Mouse (Mus musculus) ES-E14 (cell line): ENCODE results near the gene Fhit. TPM values are rescaled to one million over a fixed set of nuclear protein-coding genes. Genes with fewer than 3 reads are reported as not detected.

Source experiments
- DNase-seq: peaks from one replicate; pipeline ENCODE4 v3.0.0-alpha.2; 2013; ENCODE audit warnings: low read depth, low spot score
- H3K27ac ChIP-seq: 2 replicates; pipeline ENCODE4 v1.5.1; 2012; ENCODE audit warnings: low read depth, mild to moderate bottlenecking, low read length, moderate library complexity, mixed read lengths; ENCODE audit not compliant: poor library complexity, insufficient read depth, severe bottlenecking
- H3K36me3 ChIP-seq: 2 replicates; pipeline ENCODE4 v1.6.1; 2012; ENCODE audit warnings: mild to moderate bottlenecking, low read length, moderate library complexity, mixed read lengths; ENCODE audit not compliant: control insufficient read depth, poor library complexity, insufficient read depth, severe bottlenecking
- H3K4me1 ChIP-seq, 2 experiments: fragments of 150-350 bp in 1 of 2; sonication (generic) in 1 of 2; 2 replicates each; pipeline ENCODE4 v1.6.1; 2012; ENCODE audit warnings: low read length in 2 of 2, mild to moderate bottlenecking in 1 of 2, mixed read lengths in 1 of 2; ENCODE audit not compliant: control insufficient read depth in 2 of 2, insufficient read depth in 2 of 2, poor library complexity in 1 of 2
- H3K4me3 ChIP-seq, 2 experiments: fragments of 150-350 bp in 1 of 2; sonication (generic) in 1 of 2; 2 replicates each; pipeline ENCODE4 v1.5.1; 2012; ENCODE audit warnings: low read length in 2 of 2, low read depth in 1 of 2, mild to moderate bottlenecking in 1 of 2, mixed read lengths in 1 of 2; ENCODE audit not compliant: insufficient read depth in 1 of 2, poor library complexity in 1 of 2, severe bottlenecking in 1 of 2
- H3K9ac ChIP-seq: 2 replicates; pipeline ENCODE4 v1.6.1; 2012; ENCODE audit warnings: low read depth, mild to moderate bottlenecking, low read length, mixed read lengths; ENCODE audit not compliant: poor library complexity, insufficient read depth, severe bottlenecking
- H3K9me3 ChIP-seq: fragments of 150-350 bp; sonication (generic); 2 replicates; pipeline ENCODE4 v1.6.1; 2012; ENCODE audit warnings: low read depth, mild to moderate bottlenecking, low read length; ENCODE audit not compliant: control insufficient read depth, insufficient read depth
- CHD2 ChIP-seq: IDR thresholded peaks from 2 replicates; pipeline ENCODE4 v1.6.1; 2014; ENCODE audit warnings: mild to moderate bottlenecking, low read depth, low read length, inconsistent platforms
- HCFC1 ChIP-seq: IDR thresholded peaks from 2 replicates; pipeline ENCODE4 v1.6.1; 2012; ENCODE audit warnings: low read length, inconsistent platforms, borderline replicate concordance; ENCODE audit not compliant: insufficient read depth
- MAFK ChIP-seq: IDR thresholded peaks from 2 replicates; pipeline ENCODE4 v1.6.1; 2014; ENCODE audit warnings: mild to moderate bottlenecking, low read depth, low read length, inconsistent platforms; ENCODE audit not compliant: insufficient read depth
- ZC3H11A ChIP-seq: IDR thresholded peaks from 2 replicates; pipeline ENCODE4 v1.6.1; 2012; ENCODE audit warnings: low read depth, mild to moderate bottlenecking, inconsistent platforms, low read length, borderline replicate concordance
- ZNF384 ChIP-seq: IDR thresholded peaks from 2 replicates; pipeline ENCODE4 v1.6.1; 2012; ENCODE audit warnings: low read depth, low read length, inconsistent platforms
- in situ Hi-C, 2 experiments: fragments of 600-800 bp; cut with MboI; formaldehyde crosslinking; loops; one replicate each; pipeline ENCODE4 v1.15.1; 2025; ENCODE audit warnings: low sequenced_read_pairs in 2 of 2, inconsistent platforms in 1 of 2; ENCODE audit not compliant: unreplicated experiment in 2 of 2
- total RNA-seq: library from RNA; depleted of rRNA; stranded (reverse); fragments of 300-350 nt; gene quantifications from 2 replicates; pipeline ENCODE4 v1.2.3, GENCODE M21; 2012

Gene Fhit
- total RNA-seq, 1 experiment: 1.0 TPM

DNA sequence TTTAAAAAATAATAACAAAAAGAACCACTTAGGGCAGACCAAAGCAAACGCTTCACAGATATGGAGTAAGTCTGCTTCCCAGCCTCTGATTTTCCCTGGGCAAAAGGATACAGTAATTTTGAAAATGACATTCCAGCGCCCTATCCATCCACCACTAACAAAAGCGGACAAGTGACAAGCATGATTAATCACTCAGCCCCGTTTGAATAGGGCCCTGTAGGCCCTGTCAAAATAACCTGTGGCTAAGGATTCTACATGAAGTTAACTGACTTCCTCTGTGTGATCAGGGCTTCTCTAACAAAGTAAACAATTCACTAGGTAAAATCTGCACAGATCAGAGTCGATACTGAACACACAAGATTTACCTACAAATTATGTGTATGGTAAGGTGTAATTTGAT, 1012.0 kb downstream of the Fhit start:
- no peak overlapping the region for H3K27ac ChIP-seq
- in situ Hi-C loops: no loop called here
- no peak for DNase-seq
- no peak overlapping the region for H3K9ac ChIP-seq
- no peaks in the 10 kb centered on the region for H3K9me3 ChIP-seq
- TF ChIP-seq ZNF384 (no peak), ZC3H11A (no peak), HCFC1 (no peak), CHD2 (no peak), MAFK (no peak)
- no peaks in the 10 kb centered on the region for H3K4me1 ChIP-seq
- H3K4me3 ChIP-seq: no peak overlapping the region
- H3K36me3 ChIP-seq: no peaks in the 10 kb centered on the region

GRCm38 (mm10) chr14:10139311-10139710, 1022.5 kb downstream of the Fhit start:
- H3K4me3 ChIP-seq: no peak overlapping the region
- no peak for DNase-seq
- no peak for TF ChIP-seq ZNF384
- TF ChIP-seq MAFK: no peak
- in situ Hi-C loops: no loop called here
- no peak overlapping the region for H3K9ac ChIP-seq
- no peak overlapping the region for H3K27ac ChIP-seq
- H3K9me3 ChIP-seq: no peaks in the 10 kb centered on the region
- no peaks in the 10 kb centered on the region for H3K36me3 ChIP-seq
- 0 out of 4 replicates have a peak, but pooled peaks cover 0 to 1% of the 10 kb centered on the region in 2 experiments for H3K4me1 ChIP-seq

DNA sequence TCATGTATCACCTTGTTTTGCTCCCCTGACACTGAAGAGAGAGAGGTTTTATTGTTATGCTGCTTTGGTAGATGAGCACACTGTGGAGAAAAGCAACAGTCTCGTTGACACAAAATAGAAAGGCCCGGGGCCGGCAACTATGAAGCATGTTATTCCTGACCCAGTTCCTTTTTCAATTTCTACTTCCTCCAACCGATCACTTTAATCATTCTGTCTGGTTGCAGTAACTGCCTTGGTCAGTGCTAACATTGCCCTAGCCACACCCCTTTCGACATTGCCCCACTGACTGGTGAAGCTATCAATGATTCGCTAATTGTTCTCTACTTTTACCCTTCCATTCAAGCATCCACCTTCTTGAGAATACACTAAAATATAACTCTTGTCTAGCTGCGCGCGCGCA, 1028.0 kb downstream of the Fhit start:
- in situ Hi-C loops: no loop called here
- Histone ChIP-seq H3K9me3 (no peaks in the 10 kb centered on the region), H3K4me1 (no peaks in the 10 kb centered on the region; a peak in 1 of 4 replicates), H3K9ac (no peak overlapping the region), H3K36me3 (no peaks in the 10 kb centered on the region), H3K4me3 (no peak overlapping the region), H3K27ac (no peak overlapping the region)
- TF ChIP-seq ZNF384 (no peak), HCFC1 (no peak), ZC3H11A (no peak), MAFK (no peak), CHD2 (no peak)
- DNase-seq: no peak

GRCm38 (mm10) chr14:10129675-10130074, 1032.2 kb downstream of the Fhit start:
- Histone ChIP-seq H3K9me3 (no peaks in the 10 kb centered on the region), H3K27ac (no peak overlapping the region), H3K9ac (no peak overlapping the region), H3K4me1 (no peaks in the 10 kb centered on the region; a peak in 1 of 4 replicates), H3K36me3 (no peaks in the 10 kb centered on the region), H3K4me3 (no peak overlapping the region)
- TF ChIP-seq ZC3H11A: no peak
- TF ChIP-seq MAFK: no peak
- TF ChIP-seq HCFC1: no peak
- TF ChIP-seq CHD2: no peak
- no peak for TF ChIP-seq ZNF384
- no peak for DNase-seq
- in situ Hi-C loops: no loop called here

DNA sequence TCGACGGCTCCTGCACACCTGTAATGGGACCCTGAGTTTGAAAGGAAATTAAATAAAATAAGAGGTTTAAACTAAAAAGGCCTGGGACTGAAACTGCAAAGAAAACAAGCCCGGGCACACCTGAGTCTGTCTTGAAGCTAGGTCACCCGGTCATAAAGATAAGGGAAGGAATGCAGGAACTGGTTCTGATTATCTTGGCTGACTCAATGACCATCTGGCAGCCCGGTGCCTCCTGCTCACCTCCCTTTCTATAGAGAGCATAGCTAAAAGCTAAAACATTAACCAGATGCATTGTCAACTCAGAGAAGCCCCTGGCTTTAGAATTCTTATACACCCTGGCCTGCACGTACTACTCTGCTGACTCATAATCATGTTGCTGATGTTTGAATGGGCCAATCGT, 1032.7 kb downstream of the Fhit start:
- Histone ChIP-seq H3K4me3 (no peak overlapping the region), H3K4me1 (no peaks in the 10 kb centered on the region; a peak in 1 of 4 replicates), H3K27ac (no peak overlapping the region), H3K9me3 (no peaks in the 10 kb centered on the region), H3K36me3 (no peaks in the 10 kb centered on the region), H3K9ac (no peak overlapping the region)
- in situ Hi-C loops: no loop called here
- TF ChIP-seq MAFK (no peak), ZNF384 (no peak), HCFC1 (no peak), CHD2 (no peak), ZC3H11A (no peak)
- DNase-seq: no peak
